Mouse (Mus musculus): ENCODE data around the gene Smyd2.

Gene Smyd2

GRCm38 (mm10) chr1:189921818-189922592 is at the start of gene Smyd2:
TSS of gene Smyd2 (minus strand) at chr1:189922363.
- DNase-seq = peak; percentile 84

GRCm38 (mm10) chr1:189970381-189970780 is 48.2 kb upstream of the Smyd2 start:
- DNase-seq = no peak

GRCm38 (mm10) chr1:189968027-189968426 is 45.9 kb upstream of the Smyd2 start:
- no peak for DNase-seq

- DNase-seq = no peak
These were observed 38.3 kb upstream of the Smyd2 start for GRCm38 (mm10) chr1:189960481-189960880.

GRCm38 (mm10) chr1:189959802-189960201 is 37.6 kb upstream of the Smyd2 start:
- DNase-seq = no peak

GRCm38 (mm10) chr1:189951861-189952260 is 29.7 kb upstream of the Smyd2 start:
- DNase-seq = no peak

- no peak for DNase-seq
These were observed 25.2 kb upstream of the Smyd2 start for GRCm38 (mm10) chr1:189947411-189947810.

GRCm38 (mm10) chr1:189946126-189946525 is 24.0 kb upstream of the Smyd2 start:
- no peak for DNase-seq

- no peak for DNase-seq
These were observed 19.6 kb upstream of the Smyd2 start for GRCm38 (mm10) chr1:189941786-189942185.

GRCm38 (mm10) chr1:189936436-189937105 is 14.4 kb upstream of the Smyd2 start:
- no peak for DNase-seq

- DNase-seq = no peak
These were observed 11.5 kb upstream of the Smyd2 start for GRCm38 (mm10) chr1:189933480-189934202.

- DNase-seq = no peak
These were observed 10.8 kb upstream of the Smyd2 start for GRCm38 (mm10) chr1:189932976-189933375.

- DNase-seq = no peak
These were observed 10.0 kb upstream of the Smyd2 start for GRCm38 (mm10) chr1:189932190-189932589.

- no peak for DNase-seq
These were observed 7.7 kb upstream of the Smyd2 start for GRCm38 (mm10) chr1:189929896-189930295.

- DNase-seq = peak; percentile 82
These were observed 5.5 kb upstream of the Smyd2 start for GRCm38 (mm10) chr1:189927644-189928043.

GRCm38 (mm10) chr1:189926279-189926678 is 4.1 kb upstream of the Smyd2 start:
- DNase-seq = no peak

- DNase-seq = no peak
These were observed 1.9 kb upstream of the Smyd2 start for GRCm38 (mm10) chr1:189923871-189924568.

- DNase-seq = no peak
These were observed 994 bp upstream of the Smyd2 start for GRCm38 (mm10) chr1:189923157-189923556.

- peak; percentile 32 for DNase-seq
These were observed 558 bp upstream of the Smyd2 start for GRCm38 (mm10) chr1:189922721-189923120.

GRCm38 (mm10) chr1:189921568-189921817 is 670 bp downstream of the Smyd2 start:
- DNase-seq = no peak

- peak; percentile 54 for DNase-seq
These were observed 1.2 kb downstream of the Smyd2 start for GRCm38 (mm10) chr1:189920701-189921567.

- no peak for DNase-seq
These were observed 2.4 kb downstream of the Smyd2 start for GRCm38 (mm10) chr1:189919756-189920155.

All from kidney, postnatal 10 days (tissue).